Mouse (Mus musculus): ENCODE results near the gene Rtn4rl1.

DNA sequence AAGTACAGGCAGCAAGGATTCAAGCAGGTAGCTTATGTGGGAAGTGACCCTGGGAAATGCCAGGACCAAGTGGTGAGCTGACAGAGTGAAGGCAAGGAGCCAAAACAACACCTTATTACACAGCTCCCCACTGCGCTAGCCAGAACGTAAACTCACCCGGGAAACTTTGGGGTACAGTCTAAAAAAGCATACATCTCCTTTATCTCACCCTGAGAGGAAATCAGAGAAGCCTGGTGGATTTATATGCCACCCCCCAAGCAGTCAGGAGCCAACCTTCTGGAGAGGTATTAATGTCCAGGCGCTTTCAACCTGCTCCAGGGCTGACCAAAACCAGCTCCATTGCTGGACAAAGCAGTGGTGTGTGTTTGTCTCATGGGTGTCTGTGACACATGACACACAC, 10.3 kb downstream of the Rtn4rl1 start:
- no peak for TF ChIP-seq CTCF (IDR thresholded peaks at IDR 0.05; ENCODE audit: low read depth)
- TF ChIP-seq EP300 (optimal IDR thresholded peaks at IDR 0.05): no peak

All from stomach, postnatal 0 days (tissue).